Mouse (Mus musculus) hindbrain, embryonic 16.5 days (tissue): ENCODE data around the gene Pknox2. TPM values are rescaled to one million over a fixed set of nuclear protein-coding genes. Genes with fewer than 3 reads are reported as not detected.

Experiments
- ATAC-seq: fragments of 200-750 bp; cut with Nextera tagmentation; 2 replicates; pipeline ENCODE4 v1.8.0; 2017; ENCODE audit warnings: moderate TSS enrichment, moderate library complexity
- H3K27ac ChIP-seq: fragments of 300-500 bp; sonication (generic); 2 replicates; pipeline ENCODE4 v1.5.1; 2014; ENCODE audit warnings: low read depth, mild to moderate bottlenecking, control low read depth, low read length, moderate library complexity
- H3K27me3 ChIP-seq: fragments of 300-500 bp; sonication (generic); replicated peaks from 2 replicates; pipeline ENCODE4 v1.6.1; 2014; ENCODE audit warnings: low read length; ENCODE audit not compliant: control insufficient read depth, insufficient read depth
- H3K36me3 ChIP-seq: fragments of 300-500 bp; sonication (generic); 2 replicates; pipeline ENCODE4 v1.6.1; 2014; ENCODE audit warnings: mild to moderate bottlenecking, low read length, moderate library complexity, mixed read lengths; ENCODE audit not compliant: control insufficient read depth, insufficient read depth
- H3K4me1 ChIP-seq: fragments of 300-500 bp; sonication (generic); 2 replicates; pipeline ENCODE4 v1.6.1; 2014; ENCODE audit warnings: low read depth, low read length; ENCODE audit not compliant: control insufficient read depth, insufficient read depth
- H3K4me2 ChIP-seq: fragments of 300-500 bp; sonication (generic); 2 replicates; pipeline ENCODE4 v1.6.1; 2014; ENCODE audit warnings: mild to moderate bottlenecking, low read length, control low read depth, moderate library complexity
- H3K4me3 ChIP-seq: fragments of 300-500 bp; sonication (generic); 2 replicates; pipeline ENCODE4 v1.5.1; 2014; ENCODE audit warnings: mild to moderate bottlenecking, low read length, control low read depth, moderate library complexity
- H3K9ac ChIP-seq: fragments of 300-500 bp; sonication (generic); 2 replicates; pipeline ENCODE4 v1.6.1; 2014; ENCODE audit warnings: low read depth, mild to moderate bottlenecking, control low read depth, low read length, moderate library complexity
- H3K9me3 ChIP-seq: fragments of 300-500 bp; sonication (generic); 2 replicates; pipeline ENCODE4 v1.6.1; 2014; ENCODE audit warnings: mild to moderate bottlenecking, low read length, moderate library complexity; ENCODE audit not compliant: control insufficient read depth
- WGBS: fragments of 180-500 bp; shearing (Covaris S2); extraction: QIAGEN DNeasy Blood & Tissue Kit; methylation state at CpG from one replicate; pipeline ENCODE4 v1.1.7; 2014; 5-methylcytosine and 5-hydroxymethylcytosine counted together
- polyA plus RNA-seq: library from polyadenylated mRNA; unstranded; fragments of >200 nt; fragmentation: Nextera tagmentation; extraction: Ambion mirVana; gene quantifications from 2 replicates; pipeline ENCODE4 v1.2.1, GENCODE M21; 2015

Gene Pknox2
- polyA plus RNA-seq, 1 experiment from 2014 or later: 32.2 TPM

DNA sequence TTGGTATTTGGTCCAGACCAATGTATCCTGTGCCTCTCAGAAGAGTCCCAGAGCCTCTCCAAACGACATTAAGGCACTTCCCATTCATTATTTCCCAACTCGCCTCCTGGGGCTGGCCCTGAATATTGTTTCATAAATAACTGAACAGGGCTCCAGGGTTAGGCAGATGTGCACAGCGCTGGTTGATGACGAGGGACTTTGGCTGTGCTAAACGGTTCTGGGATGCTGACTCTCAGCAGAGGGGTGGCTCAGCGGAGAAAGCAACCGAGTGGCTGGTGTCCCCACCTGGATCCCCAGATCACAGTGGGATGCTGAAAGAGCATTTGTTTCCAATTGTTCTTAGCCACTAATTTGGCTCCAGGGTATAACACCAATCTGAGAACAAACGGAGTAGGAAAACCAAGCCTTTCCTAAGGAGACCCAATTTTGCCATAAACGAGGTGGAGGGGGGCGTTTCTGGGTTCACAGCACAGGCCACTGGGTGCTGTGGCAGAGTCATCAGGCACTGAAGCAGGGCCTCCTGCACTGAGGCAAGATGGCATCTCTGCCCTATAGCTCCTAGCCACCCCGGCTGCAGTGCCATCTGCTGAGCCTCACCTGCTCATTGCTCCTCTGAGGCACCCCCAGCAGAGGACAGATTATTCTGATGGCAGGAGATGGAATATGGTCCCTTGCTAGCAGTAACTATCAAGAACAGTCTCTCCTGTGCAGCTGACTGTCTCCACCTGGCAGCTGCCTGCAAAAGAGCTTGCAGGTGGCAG is 52.8 kb downstream of the Pknox2 start:
- Histone ChIP-seq H3K4me2 (no peak overlapping the region), H3K27me3 (no peaks in the 10 kb centered on the region), H3K9ac (no peak overlapping the region), H3K4me1 (peaks cover 16% of the 10 kb centered on the region), H3K9me3 (no peaks in the 10 kb centered on the region), H3K4me3 (no peak overlapping the region), H3K27ac (peak overlapping the region; percentile 39), H3K36me3 (no peaks in the 10 kb centered on the region)
- 31% methylated on average over 11 of the region's 11 CpGs for WGBS
- peak; percentile 41 for ATAC-seq

DNA sequence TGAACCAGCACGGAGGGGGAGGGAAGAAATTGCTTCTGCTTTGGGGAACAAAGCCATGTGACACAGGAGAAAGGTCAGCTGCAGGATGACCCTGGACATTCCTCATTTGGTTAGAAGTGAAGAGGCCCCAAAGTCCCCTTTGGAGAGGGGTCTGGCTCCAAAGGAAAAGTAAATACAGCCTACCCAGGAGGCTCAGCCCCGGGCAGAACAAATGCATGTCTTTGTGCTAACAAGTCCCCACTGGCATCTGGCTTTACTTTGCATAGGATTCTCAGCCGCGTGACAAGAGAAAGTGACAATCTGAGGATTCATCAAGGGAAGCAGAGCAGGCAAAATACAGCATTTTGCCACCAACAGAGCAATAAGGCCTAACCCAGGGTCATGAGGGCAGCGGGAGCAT is 54.1 kb downstream of the Pknox2 start:
- Histone ChIP-seq H3K27ac (peak overlapping the region; percentile 44; the same call in 1 of the 2 replicates), H3K27me3 (no peaks in the 10 kb centered on the region), H3K36me3 (no peaks in the 10 kb centered on the region), H3K4me3 (no peak overlapping the region), H3K9ac (no peak overlapping the region), H3K9me3 (no peaks in the 10 kb centered on the region), H3K4me1 (peaks cover 16% of the 10 kb centered on the region), H3K4me2 (no peak overlapping the region)
- 8% methylated on average over 5 of the region's 5 CpGs for WGBS
- ATAC-seq: peak; percentile 35; the same call in 1 of the 2 replicates

DNA sequence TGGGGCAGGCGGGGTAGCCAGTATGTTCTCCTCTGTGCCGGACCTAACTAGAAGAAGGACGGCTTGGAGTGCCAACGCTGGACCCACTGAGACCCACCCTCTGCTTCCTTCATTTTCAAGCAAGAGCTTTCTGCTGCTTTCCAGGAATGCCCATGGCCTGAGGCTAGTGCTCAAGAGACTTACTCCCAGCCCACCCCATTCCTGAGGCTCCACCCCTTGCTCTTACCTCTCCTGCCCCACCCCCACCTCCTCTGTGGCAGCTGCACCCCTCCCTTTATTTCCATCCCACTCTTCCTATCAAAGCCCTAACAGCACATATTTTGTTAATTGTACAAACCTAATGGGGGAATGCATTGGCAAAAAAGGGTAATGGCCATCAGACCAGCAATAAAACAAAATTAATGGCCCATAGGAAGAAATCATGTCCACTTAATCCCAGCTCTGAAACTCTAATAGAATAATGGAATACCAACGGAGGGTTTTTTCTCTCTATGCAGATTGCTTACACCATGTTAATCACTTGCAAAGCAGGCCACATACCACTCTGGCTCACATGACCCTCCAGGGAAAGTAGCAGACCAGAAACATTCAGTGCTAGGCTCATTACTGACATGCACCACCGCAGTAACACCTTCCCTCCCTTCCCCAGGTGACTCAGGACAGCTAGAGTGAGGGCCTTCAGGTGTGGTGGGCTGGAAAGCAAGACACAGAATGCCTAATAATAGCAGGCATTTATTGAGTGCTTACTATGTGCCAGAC is 57.1 kb downstream of the Pknox2 start:
- ATAC-seq: no peak
- Histone ChIP-seq H3K9me3 (no peaks in the 10 kb centered on the region), H3K4me3 (no peak overlapping the region), H3K9ac (no peak overlapping the region), H3K4me1 (peaks cover 15% of the 10 kb centered on the region), H3K27ac (no peak overlapping the region), H3K36me3 (no peaks in the 10 kb centered on the region), H3K4me2 (no peak overlapping the region), H3K27me3 (no peaks in the 10 kb centered on the region)
- 38% methylated on average over 6 of the region's 6 CpGs for WGBS

DNA sequence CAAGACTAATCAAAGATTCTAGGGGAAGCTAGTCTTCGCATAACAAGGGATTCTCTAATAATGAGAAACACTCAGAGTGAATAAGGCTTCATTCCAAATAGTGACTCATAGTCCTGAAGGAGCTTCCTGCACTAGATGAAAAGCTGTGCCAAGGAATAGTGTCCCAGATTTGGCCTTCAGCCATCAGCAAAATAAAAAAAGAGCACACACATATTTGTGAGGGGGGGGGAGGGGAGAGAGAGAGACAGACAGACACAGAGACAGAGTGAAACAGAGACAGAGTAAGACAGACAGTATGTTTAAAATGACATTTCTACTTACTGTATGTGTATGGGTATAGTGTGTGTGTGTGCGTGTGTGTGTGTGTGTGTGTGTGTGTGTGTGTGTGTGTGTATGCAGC is 61.8 kb downstream of the Pknox2 start:
- WGBS: 60% methylated on average over 2 of the region's 2 CpGs
- Histone ChIP-seq H3K4me3 (no peak overlapping the region), H3K36me3 (no peaks in the 10 kb centered on the region), H3K27ac (no peak overlapping the region), H3K9me3 (no peaks in the 10 kb centered on the region), H3K27me3 (no peaks in the 10 kb centered on the region), H3K4me2 (no peak overlapping the region), H3K9ac (no peak overlapping the region), H3K4me1 (no peaks in the 10 kb centered on the region; the same call in 1 of the 2 replicates)
- ATAC-seq: 0 out of 2 replicates have a peak, but pooled peaks have one; percentile 37

DNA sequence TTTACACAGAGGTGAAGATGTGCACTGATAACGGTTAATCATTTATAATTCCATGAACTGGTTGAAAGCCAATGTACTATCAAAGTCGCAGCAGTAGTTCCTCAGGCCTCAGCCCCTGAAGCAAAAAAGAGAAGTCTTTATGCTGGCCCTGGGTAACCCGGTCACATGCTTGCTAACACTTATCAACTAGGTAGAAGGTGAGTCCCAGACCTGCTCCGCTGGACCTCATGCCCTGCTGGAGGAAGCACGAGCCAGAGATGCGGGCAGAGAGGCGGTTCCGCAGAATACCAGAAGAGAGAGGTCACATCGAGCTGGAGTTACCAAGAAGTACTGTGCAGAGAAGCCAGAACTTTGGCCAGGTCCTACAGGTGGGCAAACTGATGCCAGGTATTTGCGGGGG is 65.0 kb downstream of the Pknox2 start:
- 95% methylated on average over 10 of the region's 10 CpGs for WGBS
- H3K27me3 ChIP-seq: no peaks in the 10 kb centered on the region
- no peak overlapping the region for H3K9ac ChIP-seq
- no peaks in the 10 kb centered on the region for H3K36me3 ChIP-seq
- ATAC-seq: no peak
- H3K4me3 ChIP-seq: no peak overlapping the region
- no peak overlapping the region for H3K27ac ChIP-seq
- H3K4me2 ChIP-seq: no peak overlapping the region
- H3K9me3 ChIP-seq: no peaks in the 10 kb centered on the region
- 0 out of 2 replicates have a peak, but pooled peaks cover 3% of the 10 kb centered on the region for H3K4me1 ChIP-seq

DNA sequence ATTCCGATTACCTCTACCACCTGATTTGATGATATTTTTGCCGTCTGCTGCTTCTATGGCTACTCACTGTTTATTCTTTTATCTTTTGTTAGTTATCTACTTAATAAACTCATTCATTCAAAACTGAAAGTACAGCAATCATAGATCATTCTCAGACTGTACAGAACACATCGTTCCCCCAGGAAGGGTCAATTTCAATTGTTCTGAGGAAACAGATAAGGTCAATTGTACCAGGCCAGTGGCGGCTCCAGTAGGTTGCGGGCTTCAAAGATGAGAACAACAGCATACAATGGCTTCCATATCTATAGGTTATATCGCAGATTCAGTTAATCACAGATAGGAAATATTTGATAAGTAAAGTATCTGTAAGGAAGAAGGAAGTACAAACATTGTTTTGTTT is 66.9 kb downstream of the Pknox2 start:
- Histone ChIP-seq H3K4me2 (no peak overlapping the region), H3K27me3 (no peaks in the 10 kb centered on the region), H3K27ac (no peak overlapping the region), H3K36me3 (no peaks in the 10 kb centered on the region), H3K9ac (no peak overlapping the region), H3K4me1 (peaks cover 17% of the 10 kb centered on the region), H3K4me3 (no peak overlapping the region), H3K9me3 (no peaks in the 10 kb centered on the region)
- ATAC-seq: no peak
- 91% methylated on average over 6 of the region's 6 CpGs for WGBS

DNA sequence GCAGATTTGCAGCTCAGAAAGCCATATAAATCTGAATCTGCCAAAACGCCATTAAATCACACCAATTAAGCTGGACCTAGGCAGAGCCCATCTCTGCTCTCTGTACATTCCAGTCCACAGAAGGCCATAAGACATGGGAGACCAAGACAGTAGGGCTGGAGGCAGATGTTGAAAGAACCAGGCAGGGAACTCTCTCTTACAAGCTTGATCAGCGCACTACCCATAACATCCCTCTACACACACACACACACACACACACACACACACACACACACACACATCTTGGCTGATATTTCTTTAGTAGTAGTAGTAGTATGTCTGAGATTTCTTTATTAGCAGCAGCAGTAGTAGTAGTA is 70.2 kb downstream of the Pknox2 start:
- ATAC-seq: peak; percentile 46
- Histone ChIP-seq H3K27me3 (no peaks in the 10 kb centered on the region), H3K36me3 (no peaks in the 10 kb centered on the region), H3K9me3 (no peaks in the 10 kb centered on the region), H3K4me1 (peaks cover 21% of the 10 kb centered on the region), H3K9ac (no peak overlapping the region; the same call in 1 of the 2 replicates), H3K4me3 (no peak overlapping the region), H3K27ac (peak overlapping the region; percentile 60; the same call in 1 of the 2 replicates), H3K4me2 (no peak overlapping the region; the same call in 1 of the 2 replicates)
- WGBS: 37% methylated on average over 2 of the region's 2 CpGs

DNA sequence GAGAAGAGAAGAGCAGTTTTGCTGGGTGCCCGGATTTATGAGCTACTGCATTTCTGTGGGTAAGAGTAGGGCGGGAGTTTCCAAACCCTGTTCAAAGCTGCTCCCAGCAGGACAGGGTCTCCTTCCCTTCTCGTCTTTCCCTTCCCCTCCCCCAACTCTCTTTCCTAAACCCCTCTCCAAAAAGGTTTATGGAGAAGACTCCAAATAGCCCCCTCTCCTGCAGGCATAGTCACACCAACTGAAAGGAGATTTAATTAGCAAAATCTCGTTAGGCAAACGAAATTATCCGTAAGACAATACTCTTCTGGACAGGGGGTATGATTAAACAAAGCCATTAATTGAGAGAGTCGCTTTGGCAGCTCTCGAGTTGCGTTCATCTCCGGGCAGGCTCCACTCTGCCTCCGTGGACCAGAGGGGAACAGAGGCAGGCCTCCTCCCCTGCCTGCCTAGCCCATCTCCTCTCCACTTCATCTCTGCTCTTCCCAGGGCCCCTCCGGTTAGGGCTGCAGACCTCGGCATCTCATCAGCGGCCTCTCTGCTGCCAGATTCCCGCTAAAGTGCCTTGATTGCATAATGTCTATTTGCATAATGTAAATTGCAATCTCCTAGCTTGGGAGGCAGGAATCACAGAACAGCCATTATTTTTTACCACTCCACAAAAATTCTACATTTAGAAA is 70.7 kb downstream of the Pknox2 start:
- Histone ChIP-seq H3K9ac (peak overlapping the region; percentile 2), H3K4me2 (peak overlapping the region; percentile 45), H3K27me3 (no peaks in the 10 kb centered on the region), H3K9me3 (no peaks in the 10 kb centered on the region), H3K27ac (peak overlapping the region; percentile 60), H3K4me3 (no peak overlapping the region), H3K36me3 (no peaks in the 10 kb centered on the region), H3K4me1 (peaks cover 21% of the 10 kb centered on the region)
- WGBS: 6% methylated on average over 15 of the region's 15 CpGs
- peak; percentile 74 for ATAC-seq

DNA sequence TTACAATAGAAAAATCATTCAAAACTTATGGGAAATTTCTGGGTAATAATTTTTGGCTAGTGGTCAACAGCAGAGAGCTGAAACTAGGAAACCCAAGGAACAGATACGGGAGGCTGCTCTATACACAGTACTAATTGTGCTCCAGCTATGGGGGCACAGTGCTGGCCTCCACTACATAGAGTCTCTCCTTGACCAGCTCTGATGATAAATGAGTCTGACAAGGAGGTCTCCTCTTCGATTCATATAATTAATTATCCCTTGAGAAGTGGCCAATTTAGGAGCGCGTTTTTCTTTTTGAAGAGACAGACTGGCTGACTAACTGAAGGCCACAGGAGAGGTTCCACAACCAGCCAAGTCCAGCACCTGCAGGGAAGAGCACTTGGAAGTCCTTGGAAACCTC is 71.3 kb downstream of the Pknox2 start:
- H3K9me3 ChIP-seq: no peaks in the 10 kb centered on the region
- peak; percentile 41; the same call in 1 of the 2 replicates for ATAC-seq
- H3K4me3 ChIP-seq: no peak overlapping the region
- H3K27ac ChIP-seq: peak overlapping the region; percentile 60
- H3K9ac ChIP-seq: no peak overlapping the region
- no peak overlapping the region for H3K4me2 ChIP-seq
- no peaks in the 10 kb centered on the region for H3K36me3 ChIP-seq
- WGBS: 26% methylated on average over 4 of the region's 4 CpGs
- H3K4me1 ChIP-seq: peaks cover 21% of the 10 kb centered on the region
- no peaks in the 10 kb centered on the region for H3K27me3 ChIP-seq
